Mouse (Mus musculus): ENCODE measurements around the gene 2900092C05Rik. TPM values are rescaled to one million over a fixed set of nuclear protein-coding genes. Genes with fewer than 3 reads are reported as not detected.

2900092C05Rik gene
- not detected in 2 replicates for total RNA-seq (2014; rRNA removed; ENCODE audit: low replicate concordance)
- polyA plus RNA-seq (2015; fragmentation: Nextera tagmentation; extraction: Ambion mirVana) = not detected in 2 replicates

DNA sequence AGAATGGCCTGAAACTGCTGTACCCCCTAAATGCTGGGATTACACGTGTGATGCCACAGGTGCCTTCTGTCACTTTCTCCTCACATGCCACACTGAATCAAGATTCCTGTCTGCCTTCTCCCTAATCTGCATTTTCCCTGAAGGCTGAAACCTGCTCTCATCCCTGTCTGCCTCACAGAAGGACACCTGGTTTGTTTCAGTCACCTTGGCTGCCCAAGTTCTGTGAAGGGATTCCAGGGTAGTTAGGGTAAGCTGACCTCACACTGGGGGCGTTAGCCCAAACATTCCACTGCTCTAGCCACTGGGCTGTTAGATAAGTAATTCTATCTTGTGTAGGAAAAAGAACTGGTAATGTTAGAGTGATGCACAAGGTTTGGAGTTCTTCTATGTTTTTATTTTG lies at the start of gene 2900092C05Rik:
Gene 2900092C05Rik (plus strand): TSS at position 301 of the 400 bp plus-strand sequence.
- H3K9ac ChIP-seq (replicated peaks; ENCODE audit: low read depth, low read length) = no peak within 1 kb of the TSS
- peaks cover 3% of the 10 kb centered on the region; the same call in 1 of the 2 replicates for H3K9me3 ChIP-seq (replicated peaks; ENCODE audit: control insufficient read depth, low read length)
- ATAC-seq (ENCODE audit: insufficient read depth, low read depth) (no peak), DNase-seq (ENCODE audit: low spot score) (no peak)
- no peak for TF ChIP-seq CTCF (IDR thresholded peaks at IDR 0.05; ENCODE audit: low read depth)
- TF ChIP-seq EP300 (IDR thresholded peaks at IDR 0.05; ENCODE audit: low read depth) = no peak
- whole genome bisulfite sequencing = 36% methylated on average over 2 of the region's 2 CpGs
- no peak within 1 kb of the TSS for H3K27ac ChIP-seq (ENCODE audit: low read depth)
- H3K4me1 ChIP-seq (ENCODE audit: control insufficient read depth, insufficient read depth) = no peaks in the 10 kb centered on the region
- no peak within 1 kb of the TSS for H3K4me3 ChIP-seq (ENCODE audit: low read depth, low read length)
- no peak within 1 kb of the TSS for H3K4me2 ChIP-seq (ENCODE audit: low read depth, low read length)
- no peaks in the 10 kb centered on the region for H3K36me3 ChIP-seq (replicated peaks; ENCODE audit: control insufficient read depth, insufficient read depth, low read length)
- H3K27me3 ChIP-seq (ENCODE audit: control insufficient read depth, insufficient read depth, low read length) = no peaks in the 10 kb centered on the region

DNA sequence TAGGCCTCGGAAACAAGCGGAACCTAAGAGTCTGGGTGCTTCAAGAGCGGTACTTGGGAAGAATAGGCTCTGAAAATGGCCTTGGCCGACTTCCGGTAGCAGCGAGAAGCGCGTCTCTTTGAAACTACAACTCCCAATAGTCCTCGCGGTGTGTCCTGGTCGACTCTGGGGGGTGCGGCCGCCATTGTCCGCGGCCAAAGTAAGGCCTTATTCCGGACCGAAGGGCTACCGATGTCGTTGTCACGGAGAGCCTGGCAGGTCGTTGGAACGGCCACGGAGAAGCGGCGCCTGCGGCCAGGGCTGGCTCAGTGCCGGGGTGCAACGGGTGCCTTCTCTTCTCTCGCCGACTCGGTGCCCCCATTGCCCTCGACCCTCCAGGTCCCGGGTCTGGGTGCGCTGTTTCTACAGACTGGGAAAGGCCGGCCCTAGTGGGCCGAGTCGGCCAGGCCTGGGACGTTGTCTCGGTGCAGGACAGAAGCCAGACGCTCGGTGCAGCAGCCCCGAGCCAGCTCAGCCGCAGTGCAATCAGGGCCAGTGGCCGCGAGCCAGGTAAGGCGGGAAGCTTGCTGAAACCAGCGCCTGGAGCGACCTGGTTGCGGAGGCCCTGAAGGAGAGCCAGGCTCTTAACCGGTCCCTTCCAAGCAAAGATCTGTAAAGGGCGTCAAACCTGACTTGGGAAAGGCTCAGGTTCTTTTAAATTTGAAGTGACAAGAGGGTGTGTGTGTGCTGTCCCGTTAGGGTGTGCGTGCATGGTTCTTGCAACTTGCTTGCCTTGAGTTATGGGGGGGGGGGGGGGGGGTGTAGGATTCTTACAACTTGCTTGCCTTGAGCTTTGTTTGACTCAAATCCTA lies 33.9 kb upstream of the 2900092C05Rik start, which contains the start of gene Zfp606:
Gene Zfp606 (plus strand): TSS at position 136 of the 851 bp plus-strand sequence.
- H3K4me2 ChIP-seq (ENCODE audit: low read depth, low read length) = peak within 1 kb of the TSS; percentile 64
- DNase-seq (ENCODE audit: low spot score) (peak; percentile 91), ATAC-seq (ENCODE audit: insufficient read depth, low read depth) (peak; percentile 99)
- peaks cover 32% of the 10 kb centered on the region for H3K36me3 ChIP-seq (replicated peaks; ENCODE audit: control insufficient read depth, insufficient read depth, low read length)
- no peaks in the 10 kb centered on the region for H3K9me3 ChIP-seq (replicated peaks; ENCODE audit: control insufficient read depth, low read length)
- H3K27ac ChIP-seq (ENCODE audit: low read depth) = peak within 1 kb of the TSS; percentile 99
- TF ChIP-seq CTCF (IDR thresholded peaks at IDR 0.05; ENCODE audit: low read depth) (no peak), EP300 (IDR thresholded peaks at IDR 0.05; ENCODE audit: low read depth) (no peak)
- H3K4me3 ChIP-seq (ENCODE audit: low read depth, low read length) = peak within 1 kb of the TSS; percentile 97
- WGBS = under 1% methylated on average over 52 of the region's 53 CpGs
- H3K4me1 ChIP-seq (ENCODE audit: control insufficient read depth, insufficient read depth) = 0 out of 2 replicates have a peak, but pooled peaks cover 6% of the 10 kb centered on the region
- H3K9ac ChIP-seq (replicated peaks; ENCODE audit: low read depth, low read length) = peak within 1 kb of the TSS; percentile 98
- H3K27me3 ChIP-seq (ENCODE audit: control insufficient read depth, insufficient read depth, low read length) = no peaks in the 10 kb centered on the region

DNA sequence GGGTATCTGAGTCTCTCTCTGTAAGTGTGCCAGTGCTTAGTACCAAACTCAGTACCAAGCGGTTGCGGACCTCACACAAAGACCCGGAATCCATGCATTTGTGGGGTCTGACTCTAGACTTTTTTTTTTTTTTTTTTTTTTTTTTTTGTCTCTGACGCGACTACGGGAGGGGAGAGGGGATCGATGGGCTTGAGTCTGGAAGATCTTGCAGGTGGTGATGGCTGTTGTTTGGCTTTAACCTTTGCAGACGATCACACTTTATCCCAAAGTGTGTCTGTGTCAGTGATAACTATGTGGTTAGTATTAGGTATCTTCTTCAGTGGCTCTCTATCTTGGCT lies 33.3 kb upstream of the 2900092C05Rik start:
- peaks cover 38% of the 10 kb centered on the region for H3K36me3 ChIP-seq (replicated peaks; ENCODE audit: control insufficient read depth, insufficient read depth, low read length)
- peak overlapping the region; percentile 97 for H3K4me3 ChIP-seq (ENCODE audit: low read depth, low read length)
- no peaks in the 10 kb centered on the region for H3K27me3 ChIP-seq (ENCODE audit: control insufficient read depth, insufficient read depth, low read length)
- ATAC-seq (ENCODE audit: insufficient read depth, low read depth) = no peak
- WGBS = 3% methylated on average over 8 of the region's 8 CpGs
- no peak for TF ChIP-seq CTCF (IDR thresholded peaks at IDR 0.05; ENCODE audit: low read depth)
- TF ChIP-seq EP300 (IDR thresholded peaks at IDR 0.05; ENCODE audit: low read depth) = no peak
- peak overlapping the region; percentile 98 for H3K9ac ChIP-seq (replicated peaks; ENCODE audit: low read depth, low read length)
- DNase-seq (ENCODE audit: low spot score) = no peak
- no peaks in the 10 kb centered on the region for H3K9me3 ChIP-seq (replicated peaks; ENCODE audit: control insufficient read depth, low read length)
- peak overlapping the region; percentile 99; the same call in 1 of the 2 replicates for H3K27ac ChIP-seq (ENCODE audit: low read depth)
- H3K4me1 ChIP-seq (ENCODE audit: control insufficient read depth, insufficient read depth) = 0 out of 2 replicates have a peak, but pooled peaks cover 6% of the 10 kb centered on the region
- peak overlapping the region; percentile 64 for H3K4me2 ChIP-seq (ENCODE audit: low read depth, low read length)

DNA sequence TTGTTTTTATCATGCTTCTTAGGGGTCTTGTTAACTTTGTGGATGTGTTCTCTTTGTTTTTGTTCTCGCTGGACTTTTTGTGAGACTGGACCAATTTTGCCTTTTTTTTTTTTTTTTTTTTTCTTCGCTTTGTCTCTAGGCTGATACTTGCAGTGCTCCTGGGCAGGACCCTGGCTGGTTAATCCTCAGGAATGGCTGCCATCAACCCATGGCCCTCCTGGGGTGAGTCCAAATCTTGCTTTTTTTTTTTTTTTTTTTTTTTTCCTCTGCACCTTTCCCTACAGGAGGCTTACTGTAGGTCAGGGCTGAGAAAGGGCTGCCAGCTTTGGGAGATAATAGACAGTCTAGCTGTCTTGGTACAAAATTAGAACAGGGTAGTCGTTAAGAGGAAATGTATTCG lies 32.8 kb upstream of the 2900092C05Rik start:
- whole genome bisulfite sequencing = 53% methylated on average over 4 of the region's 4 CpGs
- Histone ChIP-seq H3K27me3 (ENCODE audit: control insufficient read depth, insufficient read depth, low read length) (no peaks in the 10 kb centered on the region), H3K36me3 (replicated peaks; ENCODE audit: control insufficient read depth, insufficient read depth, low read length) (peaks cover 43% of the 10 kb centered on the region), H3K9ac (replicated peaks; ENCODE audit: low read depth, low read length) (no peak overlapping the region; the same call in 1 of the 2 replicates), H3K4me1 (ENCODE audit: control insufficient read depth, insufficient read depth) (0 out of 2 replicates have a peak, but pooled peaks cover 6% of the 10 kb centered on the region), H3K4me2 (ENCODE audit: low read depth, low read length) (peak overlapping the region; percentile 64), H3K27ac (ENCODE audit: low read depth) (no peak overlapping the region), H3K9me3 (replicated peaks; ENCODE audit: control insufficient read depth, low read length) (no peaks in the 10 kb centered on the region), H3K4me3 (ENCODE audit: low read depth, low read length) (peak overlapping the region; percentile 97)
- TF ChIP-seq EP300 (IDR thresholded peaks at IDR 0.05; ENCODE audit: low read depth) (no peak), CTCF (IDR thresholded peaks at IDR 0.05; ENCODE audit: low read depth) (no peak)
- no peak for ATAC-seq (ENCODE audit: insufficient read depth, low read depth)
- DNase-seq (ENCODE audit: low spot score) = no peak

DNA sequence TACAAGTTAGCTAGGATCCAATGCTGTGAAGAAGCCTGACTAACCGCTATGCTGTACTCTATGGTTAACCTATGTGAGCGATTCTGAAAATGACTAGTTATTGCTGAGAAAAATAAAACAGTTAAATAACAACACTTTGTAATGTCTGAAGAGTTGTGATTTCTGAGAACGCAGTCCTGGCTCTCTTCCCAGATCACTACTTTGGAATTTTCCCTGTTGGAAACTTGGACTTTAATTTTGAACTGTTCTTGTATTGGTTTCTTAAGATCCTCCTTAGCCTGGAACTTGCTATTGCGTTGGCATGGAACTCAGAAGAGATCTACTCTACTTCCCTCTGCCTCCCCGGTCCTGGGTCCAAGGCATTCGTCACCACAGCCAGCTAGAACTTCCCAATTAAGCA lies 28.5 kb upstream of the 2900092C05Rik start:
- DNase-seq (ENCODE audit: low spot score) (no peak), ATAC-seq (ENCODE audit: insufficient read depth, low read depth) (no peak)
- Histone ChIP-seq H3K9ac (replicated peaks; ENCODE audit: low read depth, low read length) (no peak overlapping the region), H3K27ac (ENCODE audit: low read depth) (no peak overlapping the region), H3K36me3 (replicated peaks; ENCODE audit: control insufficient read depth, insufficient read depth, low read length) (peaks cover 86% of the 10 kb centered on the region), H3K27me3 (ENCODE audit: control insufficient read depth, insufficient read depth, low read length) (no peaks in the 10 kb centered on the region), H3K9me3 (replicated peaks; ENCODE audit: control insufficient read depth, low read length) (0 out of 2 replicates have a peak, but pooled peaks cover 15% of the 10 kb centered on the region), H3K4me3 (ENCODE audit: low read depth, low read length) (no peak overlapping the region), H3K4me2 (ENCODE audit: low read depth, low read length) (no peak overlapping the region), H3K4me1 (ENCODE audit: control insufficient read depth, insufficient read depth) (0 out of 2 replicates have a peak, but pooled peaks cover 6% of the 10 kb centered on the region)
- WGBS = 93% methylated on average over 6 of the region's 6 CpGs
- no peak for TF ChIP-seq EP300 (IDR thresholded peaks at IDR 0.05; ENCODE audit: low read depth)
- no peak for TF ChIP-seq CTCF (IDR thresholded peaks at IDR 0.05; ENCODE audit: low read depth)

All from heart, postnatal 0 days (tissue).